Mouse (Mus musculus) mature B cell (primary cell): Measurements from ENCODE around the gene Ddr1.

ENCODE experiments used
- in situ Hi-C: fragments of 300-500 bp; cut with MboI; formaldehyde crosslinking; loops from 2 replicates; pipeline ENCODE4 v1.14.3; 2019

The Ddr1 gene

GRCm38 (mm10) chr17:35721676-35722075 lies 17.3 kb upstream of the Ddr1 start:
- in situ Hi-C loops = no loop called here

GRCm38 (mm10) chr17:35720340-35720727 lies 15.9 kb upstream of the Ddr1 start:
- in situ Hi-C loops = no loop called here

- in situ Hi-C loops = no loop called here
Measured at GRCm38 (mm10) chr17:35719616-35720339, 15.4 kb upstream of the Ddr1 start.

GRCm38 (mm10) chr17:35717080-35717479 lies 12.7 kb upstream of the Ddr1 start:
- in situ Hi-C loops = no loop called here

- in situ Hi-C loops = no loop called here
Measured at GRCm38 (mm10) chr17:35716114-35716513, 11.7 kb upstream of the Ddr1 start.

- in situ Hi-C loops = no loop called here
Measured at GRCm38 (mm10) chr17:35710705-35711347, 6.4 kb upstream of the Ddr1 start.

GRCm38 (mm10) chr17:35708611-35709010 lies 4.2 kb upstream of the Ddr1 start:
- in situ Hi-C loops = no loop called here

- in situ Hi-C loops = no loop called here
Measured at GRCm38 (mm10) chr17:35707929-35708328, 3.5 kb upstream of the Ddr1 start.

- in situ Hi-C loops = no loop called here
Measured at GRCm38 (mm10) chr17:35705836-35706235, 1.4 kb upstream of the Ddr1 start.

GRCm38 (mm10) chr17:35703751-35704271 lies 610 bp downstream of the Ddr1 start:
- in situ Hi-C loops = no loop called here

GRCm38 (mm10) chr17:35703065-35703464 lies 1.4 kb downstream of the Ddr1 start:
- in situ Hi-C loops = no loop called here

- in situ Hi-C loops = no loop called here
Measured at GRCm38 (mm10) chr17:35702605-35703004, 1.8 kb downstream of the Ddr1 start.

- in situ Hi-C loops = no loop called here
Measured at GRCm38 (mm10) chr17:35701978-35702461, 2.4 kb downstream of the Ddr1 start.

- in situ Hi-C loops = no loop called here
Measured at GRCm38 (mm10) chr17:35701203-35701977, 3.0 kb downstream of the Ddr1 start.

- in situ Hi-C loops = no loop called here
Measured at GRCm38 (mm10) chr17:35700371-35700961, 4.0 kb downstream of the Ddr1 start.

- in situ Hi-C loops = no loop called here
Measured at GRCm38 (mm10) chr17:35699919-35700318, 4.5 kb downstream of the Ddr1 start.

GRCm38 (mm10) chr17:35698501-35698883 lies 5.9 kb downstream of the Ddr1 start:
- in situ Hi-C loops = no loop called here

GRCm38 (mm10) chr17:35697759-35698500 lies 6.5 kb downstream of the Ddr1 start:
- in situ Hi-C loops = no loop called here

GRCm38 (mm10) chr17:35697429-35697758 lies 7.0 kb downstream of the Ddr1 start:
- in situ Hi-C loops = no loop called here

- in situ Hi-C loops = no loop called here
Measured at GRCm38 (mm10) chr17:35696691-35697090, 7.7 kb downstream of the Ddr1 start.

- in situ Hi-C loops = no loop called here
Measured at GRCm38 (mm10) chr17:35695289-35695688, 9.1 kb downstream of the Ddr1 start.
